Mouse (Mus musculus) MEL (cell line): ENCODE measurements at regions not wholly inside any gene's neighbourhood (a gene's known extent, or its start where the extent isn't known, plus 50 kb on each side); places are given as distances from the start of the nearest gene placed in this dataset.

Source experiments
- DNase-seq: peaks from one replicate; pipeline ENCODE4 v3.0.0; 2011; ENCODE audit warnings: low read depth, low spot score
- H3K27ac ChIP-seq: 2 replicates; pipeline ENCODE4 v1.5.1; 2012; ENCODE audit warnings: low read depth, mild to moderate bottlenecking, control low read depth, low read length, moderate library complexity; ENCODE audit not compliant: control insufficient read depth
- H3K27me3 ChIP-seq, 2 experiments: fragments of 150-350 bp in 1 of 2; sonication (generic) in 1 of 2; 2 replicates each; pipeline ENCODE4 v1.6.1; 2012; ENCODE audit warnings: low read length in 2 of 2, mild to moderate bottlenecking in 2 of 2, improper control_type of control experiment in 1 of 2, moderate library complexity in 1 of 2; ENCODE audit not compliant: insufficient read depth in 2 of 2, control insufficient read depth in 1 of 2
- H3K36me3 ChIP-seq, 2 experiments: 2 replicates each; pipeline ENCODE4 v1.6.1; 2012 to 2014; ENCODE audit warnings: low read length in 2 of 2, improper control_type of control experiment in 1 of 2, inconsistent platforms in 1 of 2, mild to moderate bottlenecking in 1 of 2; ENCODE audit not compliant: insufficient read depth in 2 of 2, control insufficient read depth in 1 of 2
- H3K4me1 ChIP-seq, 2 experiments: fragments of 150-350 bp in 1 of 2; sonication (generic) in 1 of 2; 2 replicates each; pipeline ENCODE4 v1.6.1; 2012; ENCODE audit warnings: low read length in 2 of 2, improper control_type of control experiment in 1 of 2, mild to moderate bottlenecking in 1 of 2; ENCODE audit not compliant: insufficient read depth in 2 of 2, control insufficient read depth in 1 of 2
- H3K4me3 ChIP-seq, 2 experiments: fragments of 150-350 bp in 1 of 2; sonication (generic) in 1 of 2; 2 replicates each; pipeline ENCODE4 v1.5.1; 2012; ENCODE audit warnings: low read depth in 2 of 2, low read length in 2 of 2, mild to moderate bottlenecking in 2 of 2, moderate library complexity in 2 of 2, control low read depth in 1 of 2, improper control_type of control experiment in 1 of 2; ENCODE audit not compliant: control insufficient read depth in 1 of 2, insufficient read depth in 1 of 2
- H3K79me2 ChIP-seq: 2 replicates; pipeline ENCODE4 v1.6.1; 2012; ENCODE audit warnings: mild to moderate bottlenecking, low read length, moderate library complexity; ENCODE audit not compliant: control insufficient read depth, poor library complexity, insufficient read depth
- H3K9ac ChIP-seq: 2 replicates; pipeline ENCODE4 v1.6.1; 2012; ENCODE audit warnings: low read depth, mild to moderate bottlenecking, control low read depth, low read length, moderate library complexity; ENCODE audit not compliant: control insufficient read depth, poor library complexity, severe bottlenecking
- H3K9me3 ChIP-seq: fragments of 150-350 bp; sonication (generic); replicated peaks from 2 replicates; pipeline ENCODE4 v1.6.1; 2012; ENCODE audit warnings: mild to moderate bottlenecking, low read length, improper control_type of control experiment, moderate library complexity; ENCODE audit not compliant: insufficient read depth
- CHD2 ChIP-seq: IDR thresholded peaks from 2 replicates; pipeline ENCODE4 v1.6.1; 2011; ENCODE audit warnings: low read length, improper control_type of control experiment
- E2F4 ChIP-seq: IDR thresholded peaks from 2 replicates; pipeline ENCODE4 v1.6.1; 2011; ENCODE audit warnings: low read depth, low read length, improper control_type of control experiment, borderline replicate concordance
- ELF1 ChIP-seq: IDR thresholded peaks from 2 replicates; pipeline ENCODE4 v1.6.1; 2014; ENCODE audit warnings: low read depth, mild to moderate bottlenecking, inconsistent platforms, low read length, improper control_type of control experiment, moderate library complexity
- EP300 ChIP-seq, 2 experiments: IDR thresholded peaks; 2 replicates each; pipeline ENCODE4 v1.6.1; 2011; ENCODE audit warnings: improper control_type of control experiment in 2 of 2, low read length in 2 of 2, low read depth in 1 of 2, mild to moderate bottlenecking in 1 of 2
- GABPA ChIP-seq: IDR thresholded peaks from 2 replicates; pipeline ENCODE4 v1.6.1; 2012; ENCODE audit warnings: low read depth, mild to moderate bottlenecking, inconsistent platforms, low read length, improper control_type of control experiment, moderate library complexity
- GATA1 ChIP-seq: IDR thresholded peaks from 2 replicates; pipeline ENCODE4 v1.6.1; 2011; ENCODE audit warnings: low read depth, low read length, improper control_type of control experiment
- KAT2A ChIP-seq: conservative IDR thresholded peaks from 2 replicates; pipeline ENCODE4 v1.6.1; 2012; ENCODE audit warnings: low read depth, low read length, improper control_type of control experiment, inconsistent platforms
- MYB ChIP-seq: IDR thresholded peaks from 2 replicates; pipeline ENCODE4 v1.6.1; 2011; ENCODE audit warnings: mild to moderate bottlenecking, low read depth, low read length, improper control_type of control experiment
- NELFE ChIP-seq: IDR thresholded peaks from 2 replicates; pipeline ENCODE4 v1.6.1; 2011; ENCODE audit warnings: low read depth, low read length, improper control_type of control experiment
- POLR2A ChIP-seq, 2 experiments: IDR thresholded peaks; 2 replicates each; pipeline ENCODE4 v1.6.1; 2011 to 2012; ENCODE audit warnings: low read length in 2 of 2, mild to moderate bottlenecking in 2 of 2, control low read depth in 1 of 2, improper control_type of control experiment in 1 of 2, low read depth in 1 of 2, moderate library complexity in 1 of 2; ENCODE audit not compliant: control insufficient read depth in 1 of 2, insufficient read depth in 1 of 2, poor library complexity in 1 of 2
- POLR2AphosphoS5 ChIP-seq: IDR thresholded peaks from 2 replicates; pipeline ENCODE4 v1.6.1; 2012; ENCODE audit warnings: low read depth, borderline replicate concordance, mild to moderate bottlenecking, inconsistent platforms, low read length, moderate library complexity, mixed read lengths
- SIN3A ChIP-seq: IDR thresholded peaks from 2 replicates; pipeline ENCODE4 v1.6.1; 2012; ENCODE audit warnings: low read length, improper control_type of control experiment, inconsistent platforms
- SMC3 ChIP-seq: IDR thresholded peaks from 2 replicates; pipeline ENCODE4 v1.6.1; 2011; ENCODE audit warnings: low read depth, low read length, improper control_type of control experiment
- UBTF ChIP-seq: IDR thresholded peaks from 2 replicates; pipeline ENCODE4 v1.6.1; 2012; ENCODE audit warnings: low read depth, mild to moderate bottlenecking, inconsistent platforms, low read length, improper control_type of control experiment, moderate library complexity, borderline replicate concordance; ENCODE audit not compliant: insufficient read depth
- USF1 ChIP-seq: IDR thresholded peaks from 2 replicates; pipeline ENCODE4 v1.6.1; 2014; ENCODE audit warnings: low read depth, mild to moderate bottlenecking, inconsistent platforms, low read length, improper control_type of control experiment, moderate library complexity
- USF2 ChIP-seq, 2 experiments: IDR thresholded peaks; 2 replicates each; pipeline ENCODE4 v1.6.1; 2011 to 2012; ENCODE audit warnings: improper control_type of control experiment in 2 of 2, low read length in 2 of 2, borderline replicate concordance in 1 of 2, inconsistent platforms in 1 of 2, low read depth in 1 of 2, mild to moderate bottlenecking in 1 of 2; ENCODE audit not compliant: insufficient read depth in 1 of 2
- ZMIZ1 ChIP-seq: IDR thresholded peaks from 2 replicates; pipeline ENCODE4 v1.6.1; 2012; ENCODE audit warnings: low read depth, mild to moderate bottlenecking, inconsistent platforms, low read length, improper control_type of control experiment, moderate library complexity

DNA sequence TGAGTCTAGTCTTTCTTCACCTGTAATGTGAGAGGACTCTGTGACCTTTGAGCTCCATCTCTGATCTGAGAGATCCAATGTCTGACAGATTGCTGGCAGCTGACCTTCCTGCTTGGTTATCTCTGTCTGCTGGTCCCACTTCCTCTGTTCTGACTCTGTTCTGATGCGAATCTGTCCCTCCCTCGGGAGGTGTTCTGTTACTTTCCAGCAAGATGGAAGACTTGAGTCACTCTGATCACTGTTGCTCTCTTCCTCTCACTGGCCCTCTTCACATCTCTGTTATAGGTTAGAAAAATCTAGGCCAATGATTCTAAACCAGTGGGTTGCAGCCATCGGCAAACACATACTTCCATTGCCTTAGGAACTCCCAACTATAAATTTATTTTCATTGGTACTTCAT is 264.6 kb downstream of the Gm19410 start:
- H3K36me3 ChIP-seq, result no peaks in the 10 kb centered on the region
- H3K9me3 ChIP-seq, result no peaks in the 10 kb centered on the region
- no peak overlapping the region for H3K4me3 ChIP-seq
- no peaks in the 10 kb centered on the region for H3K79me2 ChIP-seq
- no peak for TF ChIP-seq EP300 (IDR thresholded peaks at IDR 0.05; ENCODE audit: low read depth in 1 of 2, low read length in 2 of 2)
- TF ChIP-seq POLR2AphosphoS5, result no peak
- no peak for TF ChIP-seq GABPA
- TF ChIP-seq KAT2A, result no peak
- no peak for TF ChIP-seq UBTF
- TF ChIP-seq, all 39 proteins: peak for 0
- H3K27me3 ChIP-seq, result no peaks in the 10 kb centered on the region; a peak in 1 of 4 replicates
- H3K9ac ChIP-seq, result no peak overlapping the region
- no peak overlapping the region for H3K27ac ChIP-seq
- DNase-seq, result no peak
- no peaks in the 10 kb centered on the region for H3K4me1 ChIP-seq

DNA sequence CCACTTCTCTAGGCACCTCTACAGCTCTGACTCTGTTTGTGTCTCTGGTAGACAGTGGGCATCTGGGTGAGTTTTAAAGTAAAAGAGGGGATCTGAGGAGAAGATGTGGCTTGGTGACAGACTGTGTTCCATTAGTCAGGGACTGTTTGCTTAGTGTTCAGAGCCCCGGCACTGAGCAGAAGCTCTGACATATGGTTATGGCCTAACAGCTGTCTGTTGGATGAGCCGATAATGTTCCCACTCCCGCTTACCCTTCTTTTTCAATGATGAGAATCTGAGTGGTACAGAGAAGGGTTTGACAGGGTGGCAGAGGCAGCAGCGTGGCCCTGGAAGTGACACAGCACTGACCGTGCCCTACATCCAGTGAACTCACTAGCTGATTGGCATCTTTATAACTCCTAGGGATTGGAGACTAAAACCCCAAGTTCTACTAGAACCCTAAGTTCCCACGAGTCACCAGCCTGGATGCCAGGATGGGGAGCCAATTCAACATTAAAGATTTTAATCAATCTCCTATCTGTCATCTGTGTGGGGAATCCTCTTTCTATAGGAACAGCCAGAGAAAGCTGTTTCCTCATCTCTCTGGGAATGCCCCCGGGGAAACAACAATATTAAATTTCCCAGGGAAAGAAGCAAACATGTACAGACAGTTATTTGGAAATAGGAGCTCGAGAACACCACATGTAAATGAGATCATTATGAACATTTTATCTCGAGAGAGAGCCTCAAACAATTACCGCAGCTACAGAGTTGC is 266.6 kb downstream of the Gm19410 start:
- TF ChIP-seq MYB, result no peak
- TF ChIP-seq KAT2A, result no peak
- TF ChIP-seq ELF1, result no peak
- no peak for TF ChIP-seq GATA1
- TF ChIP-seq UBTF, result no peak
- no peak for TF ChIP-seq POLR2A (IDR thresholded peaks at IDR 0.05; ENCODE audit: control insufficient read depth in 1 of 2, insufficient read depth in 1 of 2, low read depth in 1 of 2, low read length in 2 of 2, poor library complexity in 1 of 2)
- TF ChIP-seq ZMIZ1, result no peak
- no peak for TF ChIP-seq SMC3
- no peak for TF ChIP-seq CHD2
- no peak for TF ChIP-seq SIN3A
- TF ChIP-seq NELFE, result no peak
- no peak for TF ChIP-seq POLR2AphosphoS5
- TF ChIP-seq USF1, result no peak
- TF ChIP-seq USF2 (IDR thresholded peaks at IDR 0.05; ENCODE audit: borderline replicate concordance in 1 of 2, insufficient read depth in 1 of 2, low read depth in 1 of 2, low read length in 2 of 2), result no peak
- no peak for TF ChIP-seq E2F4
- TF ChIP-seq, all 39 proteins: peak for 0
- H3K9ac ChIP-seq, result no peak overlapping the region
- no peak overlapping the region for H3K4me3 ChIP-seq
- H3K79me2 ChIP-seq, result no peaks in the 10 kb centered on the region
- no peaks in the 10 kb centered on the region; a peak in 1 of 4 replicates for H3K27me3 ChIP-seq
- H3K27ac ChIP-seq, result no peak overlapping the region
- DNase-seq, result no peak
- H3K9me3 ChIP-seq, result no peaks in the 10 kb centered on the region
- no peaks in the 10 kb centered on the region for H3K36me3 ChIP-seq
- no peaks in the 10 kb centered on the region for H3K4me1 ChIP-seq
